Mouse (Mus musculus): Measurements from ENCODE around the gene Gm11032. TPM values are rescaled to one million over a fixed set of nuclear protein-coding genes. Genes with fewer than 3 reads are reported as not detected.
"Not testable (repeated sequence)": the region's sequence is repeated elsewhere in the genome, so short reads cannot be mapped to it uniquely, and the experiment has no call there.

Gm11032 gene
- not detected in 2 replicates for polyA plus RNA-seq (2011; ENCODE audit: insufficient read length, low read depth, missing spikeins)

DNA sequence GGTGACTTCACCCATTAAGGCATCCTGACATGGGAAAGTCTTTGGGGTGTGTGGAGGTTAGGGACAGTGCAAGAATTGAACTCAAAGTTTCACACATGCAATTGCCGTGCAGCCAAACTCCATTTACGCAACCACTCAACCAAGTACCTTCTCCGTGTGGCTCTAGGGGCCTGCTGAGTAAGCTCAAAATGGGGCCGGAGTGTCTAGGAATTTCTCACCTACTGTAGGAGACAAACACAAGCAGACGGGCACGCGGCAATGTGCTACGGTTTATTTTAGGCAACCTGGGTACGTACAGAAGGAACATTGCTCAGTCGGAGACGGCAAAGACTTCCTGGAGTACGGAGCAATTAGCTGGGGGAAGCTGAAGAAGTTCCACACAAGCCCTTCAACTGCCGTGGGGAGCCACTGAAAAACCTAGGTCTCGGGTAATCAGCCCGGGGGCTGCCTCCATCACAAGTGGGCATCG, at the start of gene Gm11032:
Gene Gm11032 (plus strand): TSS at position 51 of the 469 bp plus-strand sequence.
- no peak for TF ChIP-seq POLR2A (IDR thresholded peaks at IDR 0.05; ENCODE audit: low read depth, low read length)
- no peak for TF ChIP-seq CTCF (IDR thresholded peaks at IDR 0.05; ENCODE audit: borderline replicate concordance, insufficient read depth, low read length)
- no peak within 1 kb of the TSS for H3K4me3 ChIP-seq (ENCODE audit: insufficient read depth, low read length)
- H3K27ac ChIP-seq (ENCODE audit: insufficient read depth, low read length): no peak within 1 kb of the TSS
- H3K4me1 ChIP-seq (ENCODE audit: control insufficient read depth, insufficient read depth, low read length): no peaks in the 10 kb centered on the region; the same call in 1 of the 2 replicates

DNA sequence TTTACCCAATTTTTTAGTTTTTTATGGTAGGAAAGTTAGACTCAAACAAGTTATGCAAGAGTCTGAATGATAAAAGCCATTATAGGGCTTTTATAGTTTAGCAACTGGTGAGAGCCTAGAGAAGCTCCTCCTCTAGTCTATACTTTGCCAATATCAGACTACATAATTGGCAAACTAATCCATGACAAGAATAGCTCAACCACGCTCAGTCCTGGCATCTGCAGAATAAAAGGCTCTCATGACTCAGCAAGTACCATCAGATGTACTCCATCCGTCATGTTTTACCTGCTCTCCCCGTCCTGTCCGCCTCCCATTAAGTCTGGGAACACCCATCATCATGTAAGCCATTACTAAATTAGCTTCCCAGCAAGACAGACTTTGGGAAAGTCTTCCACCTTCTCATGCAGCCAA, 48.4 kb upstream of the Gm11032 start:
- Histone ChIP-seq H3K4me3 (ENCODE audit: insufficient read depth, low read length) (no peak overlapping the region), H3K27ac (ENCODE audit: insufficient read depth, low read length) (no peak overlapping the region), H3K4me1 (ENCODE audit: control insufficient read depth, insufficient read depth, low read length) (no peaks in the 10 kb centered on the region)
- TF ChIP-seq POLR2A (IDR thresholded peaks at IDR 0.05; ENCODE audit: low read depth, low read length) (no peak), CTCF (IDR thresholded peaks at IDR 0.05; ENCODE audit: borderline replicate concordance, insufficient read depth, low read length) (no peak)

DNA sequence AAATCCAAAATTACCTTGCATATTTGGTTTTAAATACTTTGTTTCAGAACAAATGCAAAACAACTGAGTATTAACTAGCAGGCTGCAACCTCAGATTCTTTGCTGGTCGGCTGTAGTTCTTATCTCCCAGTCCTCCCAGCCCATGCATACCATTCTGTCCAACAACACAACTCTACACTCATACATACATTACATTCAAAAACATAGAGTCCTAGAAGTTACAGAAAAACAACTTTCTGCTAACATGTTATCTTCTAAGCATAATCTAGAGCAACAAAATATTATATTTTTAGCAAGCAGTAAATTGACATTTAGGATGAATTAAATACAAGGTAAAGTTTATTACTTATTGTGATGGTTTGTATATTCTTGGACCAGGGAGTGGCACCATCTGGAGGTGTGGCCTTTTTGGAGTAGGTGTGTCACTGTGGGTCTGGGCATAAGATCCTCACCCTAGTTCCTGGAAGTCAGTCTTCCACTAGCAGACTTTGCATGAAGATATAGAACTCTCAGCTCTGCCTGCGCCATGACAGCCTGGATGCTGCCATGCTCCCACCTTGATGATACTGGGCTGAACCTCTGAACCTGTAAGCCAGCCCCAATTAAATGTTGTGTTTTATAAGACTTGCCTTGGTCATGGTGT, 43.7 kb upstream of the Gm11032 start:
- not testable (repeated sequence) for H3K27ac ChIP-seq (ENCODE audit: insufficient read depth, low read length); H3K4me3 ChIP-seq (ENCODE audit: insufficient read depth, low read length)

DNA sequence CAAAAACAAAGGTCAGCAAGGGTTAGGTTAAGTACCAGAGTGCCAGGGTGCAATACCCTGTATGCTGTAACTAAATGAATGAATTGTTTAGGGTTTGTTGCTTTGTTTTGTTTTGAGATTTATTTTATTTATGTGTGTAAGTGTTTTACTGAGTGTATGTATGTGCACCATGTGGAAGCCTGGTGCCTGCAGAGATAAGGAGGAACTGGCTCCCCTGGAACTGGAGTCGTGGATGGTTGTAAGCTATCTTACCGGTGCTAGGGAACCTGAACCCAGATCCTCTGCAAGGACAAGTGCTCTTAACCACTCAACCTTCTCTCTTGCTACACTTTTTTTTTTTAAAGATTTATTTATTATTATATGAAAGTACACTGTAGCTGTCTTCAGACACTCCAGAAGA, 42.8 kb upstream of the Gm11032 start:
- Histone ChIP-seq H3K27ac (ENCODE audit: insufficient read depth, low read length) (no peak overlapping the region), H3K4me1 (ENCODE audit: control insufficient read depth, insufficient read depth, low read length) (no peaks in the 10 kb centered on the region), H3K4me3 (ENCODE audit: insufficient read depth, low read length) (no peak overlapping the region)
- no peak for TF ChIP-seq POLR2A (IDR thresholded peaks at IDR 0.05; ENCODE audit: low read depth, low read length)
- no peak for TF ChIP-seq CTCF (IDR thresholded peaks at IDR 0.05; ENCODE audit: borderline replicate concordance, insufficient read depth, low read length)

More for the DNA sequence above, 43.7 kb upstream of the Gm11032 start:
- not testable (repeated sequence) for H3K4me1 ChIP-seq (ENCODE audit: control insufficient read depth, insufficient read depth, low read length)

DNA sequence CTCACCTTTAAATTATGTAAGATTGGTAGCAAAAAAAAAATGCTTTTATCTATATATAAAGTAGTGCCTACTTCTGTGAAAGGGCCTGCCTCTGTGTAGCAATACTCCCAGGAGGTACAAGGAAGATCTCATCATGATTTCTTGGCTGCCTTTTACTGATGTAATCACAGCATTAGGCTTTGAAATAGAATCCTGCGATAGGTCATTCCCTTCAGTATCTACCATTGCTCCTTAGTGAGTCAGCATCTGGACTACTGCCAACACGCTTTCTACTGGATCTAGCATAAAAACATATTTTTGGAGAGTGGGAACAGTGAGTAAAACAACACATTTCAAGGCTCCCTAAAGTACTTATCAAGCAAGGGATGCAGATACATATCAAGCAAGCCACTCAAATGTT, 41.2 kb upstream of the Gm11032 start:
- H3K4me3 ChIP-seq (ENCODE audit: insufficient read depth, low read length): no peak overlapping the region
- TF ChIP-seq POLR2A (IDR thresholded peaks at IDR 0.05; ENCODE audit: low read depth, low read length): no peak
- no peak for TF ChIP-seq CTCF (IDR thresholded peaks at IDR 0.05; ENCODE audit: borderline replicate concordance, insufficient read depth, low read length)
- peak overlapping the region; percentile 58; the same call in 1 of the 2 replicates for H3K27ac ChIP-seq (ENCODE audit: insufficient read depth, low read length)
- H3K4me1 ChIP-seq (ENCODE audit: control insufficient read depth, insufficient read depth, low read length): no peaks in the 10 kb centered on the region

DNA sequence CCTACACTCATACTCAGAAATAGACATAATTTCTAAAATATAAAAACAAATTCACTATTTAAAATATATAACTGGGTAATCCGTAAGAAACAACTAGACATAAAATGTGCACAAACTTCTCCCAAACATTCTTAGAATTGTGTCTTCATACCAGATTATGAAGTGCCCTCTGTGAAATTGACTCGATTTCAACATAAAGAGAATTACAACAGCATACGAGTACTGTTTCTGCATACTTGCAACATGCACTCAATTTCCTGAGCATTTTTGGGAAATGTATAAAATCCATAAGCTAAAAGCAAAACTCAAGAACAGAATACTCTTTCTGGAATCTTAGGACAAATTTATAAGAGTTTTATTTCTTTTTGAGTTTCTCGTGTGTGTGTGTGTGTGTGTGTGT, 28.1 kb upstream of the Gm11032 start:
- H3K27ac ChIP-seq (ENCODE audit: insufficient read depth, low read length): no peak overlapping the region
- no peaks in the 10 kb centered on the region; the same call in 1 of the 2 replicates for H3K4me1 ChIP-seq (ENCODE audit: control insufficient read depth, insufficient read depth, low read length)
- TF ChIP-seq POLR2A (IDR thresholded peaks at IDR 0.05; ENCODE audit: low read depth, low read length) (no peak), CTCF (IDR thresholded peaks at IDR 0.05; ENCODE audit: borderline replicate concordance, insufficient read depth, low read length) (no peak)
- no peak overlapping the region for H3K4me3 ChIP-seq (ENCODE audit: insufficient read depth, low read length)

DNA sequence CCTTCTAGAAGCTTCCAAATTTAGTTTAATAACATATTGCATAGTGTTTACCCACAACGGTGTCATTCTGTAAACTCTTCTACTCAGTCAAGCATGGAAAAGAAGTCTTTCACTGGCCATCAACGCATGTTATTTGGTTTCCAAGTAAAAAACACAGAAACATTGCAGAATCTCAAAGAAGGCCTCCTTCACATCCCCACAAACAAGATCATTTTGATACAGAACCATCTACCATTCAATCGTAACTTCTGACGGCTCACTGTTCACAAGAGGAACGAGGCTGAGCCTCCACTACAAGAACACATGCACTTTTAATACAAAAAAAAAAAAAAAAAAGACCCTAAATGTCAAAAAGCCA, 26.4 kb upstream of the Gm11032 start:
- no peak overlapping the region for H3K27ac ChIP-seq (ENCODE audit: insufficient read depth, low read length)
- TF ChIP-seq POLR2A (IDR thresholded peaks at IDR 0.05; ENCODE audit: low read depth, low read length) (no peak), CTCF (IDR thresholded peaks at IDR 0.05; ENCODE audit: borderline replicate concordance, insufficient read depth, low read length) (no peak)
- peak overlapping the region; percentile 70 for H3K4me3 ChIP-seq (ENCODE audit: insufficient read depth, low read length)
- H3K4me1 ChIP-seq (ENCODE audit: control insufficient read depth, insufficient read depth, low read length): no peaks in the 10 kb centered on the region; the same call in 1 of the 2 replicates

DNA sequence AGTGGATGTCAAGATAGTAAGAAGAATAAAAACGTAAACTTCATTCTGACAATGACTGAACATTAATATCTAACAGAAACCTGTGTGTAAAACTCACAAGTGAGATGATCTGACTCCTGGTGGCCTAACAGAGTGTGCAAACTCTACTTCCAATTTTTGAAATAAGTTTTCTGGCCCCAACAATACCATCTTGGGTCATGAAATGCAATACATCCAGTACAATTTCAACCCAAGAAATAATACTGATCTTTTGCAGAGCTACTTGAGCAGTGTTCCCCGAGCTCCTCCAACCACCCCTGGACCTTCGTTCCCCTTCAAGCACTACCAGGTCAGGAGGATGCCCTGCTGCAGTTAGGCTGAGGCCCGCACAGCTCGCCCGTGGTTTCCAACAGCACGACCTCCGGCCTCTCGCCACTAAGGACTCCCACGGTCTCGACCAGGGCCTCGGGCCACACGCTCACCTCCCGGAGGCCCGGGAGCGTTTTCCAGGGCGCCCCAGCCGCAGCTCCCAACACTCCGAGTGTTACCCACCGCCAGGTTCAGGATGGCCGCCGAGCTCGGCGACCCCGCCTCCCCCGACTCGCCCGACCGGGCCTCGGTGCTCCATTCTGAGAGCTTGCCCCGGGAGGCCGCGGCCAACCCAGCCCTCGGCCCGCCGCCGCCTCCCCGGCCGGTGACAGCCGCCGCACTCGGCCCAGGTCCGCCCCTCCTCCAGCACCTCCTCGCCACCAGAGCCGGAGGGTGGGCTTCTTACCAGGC, 25.8 kb upstream of the Gm11032 start:
- TF ChIP-seq POLR2A (IDR thresholded peaks at IDR 0.05; ENCODE audit: low read depth, low read length): no peak
- no peak for TF ChIP-seq CTCF (IDR thresholded peaks at IDR 0.05; ENCODE audit: borderline replicate concordance, insufficient read depth, low read length)
- Histone ChIP-seq H3K4me1 (ENCODE audit: control insufficient read depth, insufficient read depth, low read length) (no peaks in the 10 kb centered on the region; the same call in 1 of the 2 replicates), H3K27ac (ENCODE audit: insufficient read depth, low read length) (peak overlapping the region; percentile 67), H3K4me3 (ENCODE audit: insufficient read depth, low read length) (peak overlapping the region; percentile 70)

DNA sequence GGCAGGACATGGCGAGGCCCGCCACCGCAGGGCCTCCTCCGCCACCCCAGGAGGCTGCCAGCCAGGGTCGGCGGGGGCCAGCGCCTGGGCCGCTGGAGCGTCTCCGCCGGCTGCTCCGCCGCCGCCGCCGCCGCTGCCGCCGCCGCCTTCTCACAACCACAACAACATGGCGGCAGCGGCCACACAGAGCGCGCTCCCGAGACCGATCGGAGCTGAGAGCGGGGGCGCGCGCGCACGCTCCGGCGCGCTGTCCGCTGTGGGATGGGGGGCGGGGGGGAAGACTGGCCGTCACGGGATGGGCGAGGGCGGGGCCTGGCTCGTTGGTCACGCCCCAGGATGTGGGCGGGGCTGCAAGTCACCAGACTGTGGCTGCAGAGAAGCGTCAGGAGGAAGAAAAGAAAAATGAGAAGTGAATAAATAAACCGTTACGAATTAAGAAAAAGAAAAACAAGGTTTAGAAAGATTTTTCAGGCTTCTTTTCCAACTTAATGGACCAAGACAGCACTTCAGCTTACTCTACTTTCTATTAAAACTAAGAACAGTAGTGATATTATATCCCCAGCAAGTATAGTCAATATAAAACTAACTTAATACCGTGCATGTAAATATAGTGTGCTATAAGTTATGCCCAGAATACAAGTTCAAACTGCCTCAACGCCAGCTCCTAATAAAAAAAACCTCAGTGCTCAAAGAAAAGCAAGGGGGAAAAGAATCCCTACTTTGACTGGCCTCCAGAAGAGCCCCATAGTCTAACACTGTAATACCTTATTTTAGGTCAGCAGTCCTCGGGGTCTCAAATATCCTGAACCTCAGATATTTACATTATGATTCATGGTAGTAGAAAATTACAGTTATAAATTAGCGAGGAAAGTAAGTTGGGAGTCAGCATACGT, 25.0 kb upstream of the Gm11032 start, which contains the start of gene Mtmr3:
Gene Mtmr3 (minus strand): TSS at position 256 of the 893 bp plus-strand sequence.
- Histone ChIP-seq H3K4me3 (ENCODE audit: insufficient read depth, low read length) (peak within 1 kb of the TSS; percentile 70), H3K4me1 (ENCODE audit: control insufficient read depth, insufficient read depth, low read length) (no peaks in the 10 kb centered on the region; the same call in 1 of the 2 replicates), H3K27ac (ENCODE audit: insufficient read depth, low read length) (peak within 1 kb of the TSS; percentile 80)
- TF ChIP-seq POLR2A (IDR thresholded peaks at IDR 0.05; ENCODE audit: low read depth, low read length) (peak; percentile 61), CTCF (IDR thresholded peaks at IDR 0.05; ENCODE audit: borderline replicate concordance, insufficient read depth, low read length) (no peak)

Measured in embryonic fibroblast, embryonic 13.5 days (primary cell).